8 mouse cellular contexts compared by ENCODE assay signal in genomic region chr12:59130651-59131577, GRCm38 (mm10). TPM values are rescaled to one million over a fixed set of nuclear protein-coding genes. Genes with fewer than 3 reads are reported as not detected.
DNase-seq lines count a peak whose midpoint lies in the region; ATAC-seq and TF ChIP-seq lines count a peak whose summit lies in the region.

No protein-coding gene starts in this region.

- peak; percentile 78 for TF ChIP-seq EP300 in heart, postnatal 0 days (IDR thresholded peaks at IDR 0.05; ENCODE audit: low read depth)

- peaks cover 7% of the 10 kb centered on the region for H3K4me1 ChIP-seq in forebrain, embryonic 11.5 days (replicated peaks; ENCODE audit: control insufficient read depth, insufficient read depth, low read length)
- peaks cover 13% of the 10 kb centered on the region for H3K4me1 ChIP-seq in heart, postnatal 0 days (ENCODE audit: control insufficient read depth, insufficient read depth)
- H3K4me1 ChIP-seq in liver, embryonic 16.5 days (ENCODE audit: control insufficient read depth, low read depth, low read length) = peaks cover 44% of the 10 kb centered on the region
- peaks cover 29% of the 10 kb centered on the region for H3K4me1 ChIP-seq in neural tube, embryonic 13.5 days (replicated peaks)
- no peaks in the 10 kb centered on the region; the same call in 1 of the 2 replicates for H3K4me1 ChIP-seq in testis, adult 2 months (ENCODE audit: control insufficient read depth, insufficient read depth, low read length)

- no peaks in the 10 kb centered on the region for H3K27me3 ChIP-seq in forebrain, embryonic 11.5 days (ENCODE audit: control insufficient read depth, insufficient read depth, low read length)
- H3K27me3 ChIP-seq in heart, postnatal 0 days (ENCODE audit: control insufficient read depth, insufficient read depth, low read length) = no peaks in the 10 kb centered on the region
- no peaks in the 10 kb centered on the region for H3K27me3 ChIP-seq in liver, embryonic 16.5 days (ENCODE audit: control insufficient read depth, insufficient read depth, low read depth, low read length)
- no peaks in the 10 kb centered on the region for H3K27me3 ChIP-seq in neural tube, embryonic 13.5 days
- H3K27me3 ChIP-seq in testis, adult 2 months (ENCODE audit: control insufficient read depth, insufficient read depth, low read length) = no peaks in the 10 kb centered on the region

- no peaks in the 10 kb centered on the region for H3K9me3 ChIP-seq in forebrain, embryonic 11.5 days (ENCODE audit: control insufficient read depth, low read length)
- no peaks in the 10 kb centered on the region for H3K9me3 ChIP-seq in heart, postnatal 0 days (replicated peaks; ENCODE audit: control insufficient read depth, low read length)
- no peaks in the 10 kb centered on the region for H3K9me3 ChIP-seq in liver, embryonic 16.5 days (replicated peaks; ENCODE audit: control insufficient read depth, low read length)
- no peaks in the 10 kb centered on the region for H3K9me3 ChIP-seq in neural tube, embryonic 13.5 days

- DNase-seq in CD8-positive naive resting alpha-beta T cell, adult 2 months (ENCODE audit: low read depth in 2 of 2, low spot score in 2 of 2) = peak; percentile 93 to 95
- DNase-seq in c-Kit-positive CD71-negative TER-119-negative erythroid progenitor cells, embryonic 14.5 days (ENCODE audit: low read depth) = peak; percentile 76
- DNase-seq in forebrain, embryonic 11.5 days (ENCODE audit: low spot score) = peak; percentile 98
- DNase-seq in heart, postnatal 0 days (ENCODE audit: low spot score) = peak; percentile 86
- DNase-seq in kidney, postnatal 4 days = peak; percentile 92 to 95

- H3K27ac ChIP-seq in forebrain, embryonic 11.5 days (ENCODE audit: low read depth, low read length) = peak overlapping the region; percentile 90
- H3K27ac ChIP-seq in heart, postnatal 0 days (ENCODE audit: low read depth) = peak overlapping the region; percentile 94
- H3K27ac ChIP-seq in liver, embryonic 16.5 days (ENCODE audit: low read length) = peak overlapping the region; percentile 88
- H3K27ac ChIP-seq in neural tube, embryonic 13.5 days (replicated peaks) = peak overlapping the region; percentile 95
- H3K27ac ChIP-seq in testis, adult 2 months (ENCODE audit: control insufficient read depth, insufficient read depth, low read depth, low read length) = peak overlapping the region; percentile 94

- ATAC-seq in forebrain, embryonic 11.5 days (replicated peaks; ENCODE audit: low FRiP score) = peak; percentile 97
- peak; percentile 95 for ATAC-seq in heart, postnatal 0 days (ENCODE audit: insufficient read depth, low read depth)
- ATAC-seq in liver, embryonic 16.5 days (ENCODE audit: low read depth) = peak; percentile 89
- ATAC-seq in neural tube, embryonic 13.5 days (ENCODE audit: low read depth) = peak; percentile 98

- H3K9ac ChIP-seq in forebrain, embryonic 11.5 days (ENCODE audit: low read length) = peak overlapping the region; percentile 91
- H3K9ac ChIP-seq in heart, postnatal 0 days (replicated peaks; ENCODE audit: low read depth, low read length) = peak overlapping the region; percentile 89
- peak overlapping the region; percentile 86 for H3K9ac ChIP-seq in liver, embryonic 16.5 days (ENCODE audit: low read depth, low read length)
- H3K9ac ChIP-seq in neural tube, embryonic 13.5 days = peak overlapping the region; percentile 88

- H3K4me2 ChIP-seq in forebrain, embryonic 11.5 days (ENCODE audit: low read depth, low read length, severe bottlenecking) = peak overlapping the region; percentile 63
- H3K4me2 ChIP-seq in heart, postnatal 0 days (ENCODE audit: low read depth, low read length) = peak overlapping the region; percentile 82
- peak overlapping the region; percentile 100 for H3K4me2 ChIP-seq in liver, embryonic 16.5 days (ENCODE audit: low read depth, low read length)
- peak overlapping the region; percentile 79 for H3K4me2 ChIP-seq in neural tube, embryonic 13.5 days

- no peaks in the 10 kb centered on the region for H3K36me3 ChIP-seq in forebrain, embryonic 11.5 days (ENCODE audit: control insufficient read depth, insufficient read depth, low read length)
- H3K36me3 ChIP-seq in heart, postnatal 0 days (replicated peaks; ENCODE audit: control insufficient read depth, insufficient read depth, low read length) = 0 out of 2 replicates have a peak, but pooled peaks cover 3% of the 10 kb centered on the region
- H3K36me3 ChIP-seq in liver, embryonic 16.5 days (ENCODE audit: control insufficient read depth, insufficient read depth) = no peaks in the 10 kb centered on the region
- no peaks in the 10 kb centered on the region for H3K36me3 ChIP-seq in neural tube, embryonic 13.5 days
- no peaks in the 10 kb centered on the region for H3K36me3 ChIP-seq in testis, adult 2 months (ENCODE audit: control insufficient read depth, insufficient read depth, low read length)

- H3K4me3 ChIP-seq in forebrain, embryonic 11.5 days (ENCODE audit: low read depth, low read length) = peak overlapping the region; percentile 75
- H3K4me3 ChIP-seq in heart, postnatal 0 days (ENCODE audit: low read depth, low read length) = peak overlapping the region; percentile 81
- H3K4me3 ChIP-seq in liver, embryonic 16.5 days (ENCODE audit: low read depth, low read length) = peak overlapping the region; percentile 79
- peak overlapping the region; percentile 86 for H3K4me3 ChIP-seq in neural tube, embryonic 13.5 days
- peak overlapping the region; percentile 87 for H3K4me3 ChIP-seq in testis, adult 2 months (ENCODE audit: control insufficient read depth, low read depth, low read length)

- no peak for TF ChIP-seq CTCF in heart, postnatal 0 days (IDR thresholded peaks at IDR 0.05; ENCODE audit: low read depth)
- TF ChIP-seq CTCF in testis, adult 2 months (IDR thresholded peaks at IDR 0.05; ENCODE audit: control insufficient read depth, insufficient read depth, insufficient replicate concordance, low read depth, low read length) = no peak

- under 1% methylated on average over 99 of the region's 100 CpGs for WGBS in forebrain, embryonic 11.5 days
- WGBS in heart, postnatal 0 days = under 1% methylated on average over 98 of the region's 100 CpGs
- WGBS in liver, embryonic 16.5 days (ENCODE audit: insufficient replicate concordance) = under 1% methylated on average over 84 of the region's 100 CpGs
- under 1% methylated on average over 97 of the region's 100 CpGs for WGBS in neural tube, embryonic 13.5 days

- TF ChIP-seq POLR2A in testis, adult 2 months (IDR thresholded peaks at IDR 0.05; ENCODE audit: control insufficient read depth, low read depth, low read length) = peak; percentile 75

RNA-seq across cellular contexts. Expression of gene Mia2, which starts 35.3 kb away (rescaled TPM):
- 50.6 and 55.2 TPM in 2 replicates for polyA plus RNA-seq in forebrain, embryonic 11.5 days (2014; fragmentation: Nextera tagmentation; extraction: Ambion mirVana)
- 25.4 and 32.3 TPM in 2 replicates for total RNA-seq in heart, postnatal 0 days (2014; rRNA removed; ENCODE audit: low replicate concordance)
- 43.6 and 43.8 TPM in 2 replicates for polyA plus RNA-seq in heart, postnatal 0 days (2015; fragmentation: Nextera tagmentation; extraction: Ambion mirVana)
- polyA plus RNA-seq in liver, embryonic 16.5 days (2015; fragmentation: Nextera tagmentation; extraction: Ambion mirVana) = 53.3 and 56.2 TPM in 2 replicates
- polyA plus RNA-seq in neural tube, embryonic 13.5 days (2015; fragmentation: Nextera tagmentation; extraction: Ambion mirVana) = 46.2 and 46.3 TPM in 2 replicates
- polyA plus RNA-seq in testis, adult 2 months (2012; rRNA removed) = 19.0 and 21.9 TPM in 2 replicates

Comparison
In these comparisons a context has a peak if more than half of its experiments do, and no peak if none do; other contexts are left out.
1. Peak in every context shown above with its lines: DNase-seq, ATAC-seq, H3K4me3 ChIP-seq and H3K27ac ChIP-seq.